Mouse (Mus musculus): Measurements from ENCODE around the gene Spg21.
A peak's percentile ranks its signal among the peaks of the same experiment; 100 is the strongest.

The Spg21 gene

DNA sequence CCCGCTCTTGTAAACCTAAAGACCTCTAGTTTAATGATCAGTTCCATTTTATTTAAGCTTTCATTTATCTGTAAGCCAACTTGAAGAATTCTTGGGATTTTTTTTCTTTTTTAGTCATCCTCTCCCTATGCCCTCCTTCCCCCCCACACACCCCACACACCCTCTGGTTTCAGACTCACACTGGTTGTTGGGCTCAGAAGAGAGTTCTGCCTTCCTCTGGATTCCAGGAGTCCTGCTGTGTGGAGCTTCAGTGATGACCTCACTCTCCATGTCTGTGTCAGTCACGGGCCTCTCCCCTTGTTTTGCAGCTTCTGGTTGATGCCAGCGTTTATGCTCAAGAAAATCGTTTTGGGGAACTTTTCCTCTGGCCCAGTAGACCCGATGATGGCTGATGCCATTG lies 19.3 kb downstream of the Spg21 start:
- DNase-seq: no peak

GRCm38 (mm10) chr9:65491476-65491875 lies 30.7 kb downstream of the Spg21 start:
- DNase-seq: no peak

GRCm38 (mm10) chr9:65492351-65492750 lies 31.6 kb downstream of the Spg21 start:
- no peak for DNase-seq

GRCm38 (mm10) chr9:65492851-65493250 lies 32.1 kb downstream of the Spg21 start:
- no peak for DNase-seq

DNA sequence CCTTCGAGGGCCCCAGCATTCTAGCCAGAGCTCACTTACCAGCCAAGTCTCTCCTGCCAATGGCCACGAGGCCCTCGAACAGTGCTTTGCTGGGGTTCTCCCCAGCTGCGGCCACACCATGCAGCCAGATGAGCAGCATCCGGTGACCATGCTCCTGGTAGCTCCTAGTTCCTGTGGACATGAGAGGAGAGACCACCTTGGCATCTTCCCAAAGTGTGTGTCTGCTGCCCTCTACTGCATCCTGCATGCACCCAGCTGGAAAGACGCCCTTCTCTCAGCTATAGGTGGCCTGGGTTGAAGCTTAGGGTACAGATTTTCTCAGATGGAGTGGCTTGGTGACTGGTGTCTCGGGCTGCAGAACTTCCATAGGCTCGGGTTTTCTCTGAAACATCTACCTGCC lies 41.4 kb downstream of the Spg21 start:
- DNase-seq: no peak

GRCm38 (mm10) chr9:65502721-65503505 lies 42.2 kb downstream of the Spg21 start:
- DNase-seq: no peak

GRCm38 (mm10) chr9:65508449-65508848 lies 47.7 kb downstream of the Spg21 start:
- no peak for DNase-seq

- DNase-seq: no peak
Observed at GRCm38 (mm10) chr9:65512520-65512919, 51.8 kb downstream of the Spg21 start.

GRCm38 (mm10) chr9:65514431-65514830 lies 53.7 kb downstream of the Spg21 start:
- DNase-seq: no peak

DNA sequence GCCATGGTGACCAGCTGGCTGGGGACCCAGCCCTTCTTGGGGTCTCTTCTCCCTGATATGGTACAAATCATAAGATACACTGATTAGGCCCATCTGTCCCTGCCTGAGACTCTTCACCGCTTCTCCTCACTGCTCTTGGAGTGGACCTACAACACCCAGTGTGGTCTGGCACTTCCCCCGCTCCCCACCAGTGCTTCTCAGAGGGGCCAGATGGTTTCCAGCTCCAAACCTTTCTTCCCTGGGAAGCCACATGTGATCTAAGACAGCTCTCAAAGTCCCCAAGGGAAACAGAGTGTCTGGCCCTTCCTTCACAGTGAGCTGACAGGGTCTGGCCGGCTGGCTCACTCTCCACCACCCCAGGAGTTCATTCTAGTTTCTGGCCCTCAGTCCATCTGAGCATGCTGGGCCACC lies 54.1 kb downstream of the Spg21 start:
- DNase-seq: no peak

DNA sequence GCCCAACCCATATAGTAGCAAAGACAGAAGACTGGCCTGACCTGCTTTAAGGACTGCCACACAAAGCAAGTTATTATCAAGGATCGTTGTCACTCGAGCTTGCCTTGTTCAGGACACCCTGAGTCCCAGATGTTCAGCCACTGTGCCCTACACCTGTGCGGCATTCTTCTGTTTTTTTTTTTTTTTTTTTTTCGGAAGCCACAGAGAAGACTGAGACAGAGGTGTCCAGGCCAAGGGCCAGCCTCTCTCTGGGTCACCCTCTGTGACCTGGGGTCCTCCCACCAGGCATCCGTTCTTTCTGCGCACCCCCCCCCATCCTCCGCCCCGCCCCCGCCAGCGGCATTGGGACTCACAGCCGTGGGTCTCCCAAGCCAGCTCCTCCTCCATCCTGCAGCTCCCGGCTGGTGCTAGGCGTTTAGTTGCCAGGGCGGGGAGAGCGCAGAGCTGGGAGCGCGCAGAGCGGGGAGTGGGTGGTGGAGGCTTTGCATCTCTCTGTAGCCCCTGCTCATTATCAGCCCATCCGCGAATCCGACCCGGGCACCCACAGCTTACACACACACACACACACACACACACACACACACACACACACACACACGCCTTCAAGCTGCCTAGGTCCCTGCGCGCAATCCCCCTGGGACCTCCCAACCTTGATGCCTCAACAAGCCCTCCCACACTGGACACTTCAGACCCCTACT lies 59.2 kb downstream of the Spg21 start, which contains the start of gene Ankdd1a:
Ankdd1a (minus strand) TSS at position 387 of the 698 bp plus-strand sequence.
- peak; percentile 66 for DNase-seq

- DNase-seq: no peak
Observed at GRCm38 (mm10) chr9:65520505-65520876, 59.7 kb downstream of the Spg21 start.

- DNase-seq: peak; percentile 68
Observed at GRCm38 (mm10) chr9:65523611-65524364, 63.0 kb downstream of the Spg21 start.

- no peak for DNase-seq
Observed at GRCm38 (mm10) chr9:65525445-65526195, 64.9 kb downstream of the Spg21 start.

DNA sequence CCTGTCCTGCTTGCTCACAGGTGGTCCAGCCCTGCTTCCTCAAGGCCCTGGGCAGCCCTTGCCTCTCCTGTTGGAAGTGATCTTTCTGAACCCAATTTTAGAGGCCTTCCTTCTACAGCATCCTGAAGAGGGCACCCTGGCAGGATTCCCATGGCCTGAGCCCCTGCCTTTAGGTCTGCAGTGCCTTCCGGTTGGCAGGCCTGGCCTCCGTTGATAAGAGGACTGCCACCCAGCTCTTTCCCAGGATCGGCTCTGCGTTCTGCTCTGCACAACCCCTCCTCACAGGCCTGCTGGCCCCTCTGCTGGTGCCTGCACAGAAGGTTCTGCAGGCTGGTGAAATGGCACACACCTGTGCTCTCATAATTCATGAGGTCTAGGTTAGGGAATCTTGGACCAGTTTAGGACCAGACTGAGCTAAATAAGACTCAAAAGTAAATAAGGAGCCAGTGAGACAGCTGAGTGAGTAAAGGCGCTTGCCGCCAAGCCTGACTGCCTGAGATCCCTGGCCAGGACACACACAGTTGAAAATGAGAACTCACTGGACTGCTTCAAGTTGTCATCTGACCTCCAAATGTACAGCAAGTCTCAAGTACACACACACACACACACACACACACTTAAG lies 67.8 kb downstream of the Spg21 start:
- no peak for DNase-seq

- no peak for DNase-seq
Observed at GRCm38 (mm10) chr9:65529659-65530058, 68.9 kb downstream of the Spg21 start.

- DNase-seq: no peak
Observed at GRCm38 (mm10) chr9:65531283-65531682, 70.5 kb downstream of the Spg21 start.

GRCm38 (mm10) chr9:65532986-65533385 lies 72.2 kb downstream of the Spg21 start:
- no peak for DNase-seq

- DNase-seq: no peak
Observed at GRCm38 (mm10) chr9:65534111-65534510, 73.4 kb downstream of the Spg21 start.

- no peak for DNase-seq
Observed at GRCm38 (mm10) chr9:65535191-65535722, 74.5 kb downstream of the Spg21 start.

GRCm38 (mm10) chr9:65535789-65536469 lies 75.2 kb downstream of the Spg21 start:
- no peak for DNase-seq
